Mouse (Mus musculus) intestine, embryonic 16.5 days (tissue): ENCODE results near the gene Rsbn1l. TPM values are rescaled to one million over a fixed set of nuclear protein-coding genes. Genes with fewer than 3 reads are reported as not detected.
A peak's percentile ranks its signal among the peaks of the same experiment; 100 is the strongest.
"Not testable (repeated sequence)": the region's sequence is repeated elsewhere in the genome, so short reads cannot be mapped to it uniquely, and the experiment has no call there.

Source experiments
- ATAC-seq: fragments of 200-750 bp; cut with Nextera tagmentation; 2 replicates; pipeline ENCODE4 v1.8.0; 2017; ENCODE audit warnings: moderate TSS enrichment, moderate library complexity
- H3K27ac ChIP-seq: fragments of 300-500 bp; sonication (generic); 2 replicates; pipeline ENCODE4 v1.5.1; 2014; ENCODE audit warnings: mild to moderate bottlenecking, low read length
- H3K27me3 ChIP-seq: fragments of 300-500 bp; sonication (generic); replicated peaks from 2 replicates; pipeline ENCODE4 v1.6.1; 2014; ENCODE audit warnings: low read length, control low read depth, mixed read lengths; ENCODE audit not compliant: control insufficient read depth, insufficient read depth
- H3K36me3 ChIP-seq: fragments of 300-500 bp; sonication (generic); 2 replicates; pipeline ENCODE4 v1.6.1; 2014; ENCODE audit warnings: low read length, control low read depth; ENCODE audit not compliant: control insufficient read depth, insufficient read depth
- H3K4me1 ChIP-seq: fragments of 300-500 bp; sonication (generic); 2 replicates; pipeline ENCODE4 v1.6.1; 2014; ENCODE audit warnings: low read length, control low read depth, mixed read lengths; ENCODE audit not compliant: control insufficient read depth, insufficient read depth
- H3K4me2 ChIP-seq: fragments of 300-500 bp; sonication (generic); 2 replicates; pipeline ENCODE4 v1.6.1; 2014; ENCODE audit warnings: low read depth, low read length, control low read depth
- H3K4me3 ChIP-seq: fragments of 300-500 bp; sonication (generic); 2 replicates; pipeline ENCODE4 v1.5.1; 2014; ENCODE audit warnings: mild to moderate bottlenecking, low read length
- H3K9ac ChIP-seq: fragments of 300-500 bp; sonication (generic); 2 replicates; pipeline ENCODE4 v1.6.1; 2014; ENCODE audit warnings: low read depth, low read length
- H3K9me3 ChIP-seq: fragments of 300-500 bp; sonication (generic); 2 replicates; pipeline ENCODE4 v1.6.1; 2016; ENCODE audit warnings: low read length, control low read depth; ENCODE audit not compliant: control insufficient read depth
- whole genome bisulfite sequencing: fragments of 180-500 bp; shearing (Covaris S2); extraction: QIAGEN DNeasy Blood & Tissue Kit; methylation state at CpG from one replicate; pipeline ENCODE4 v1.1.7; 2014; 5-methylcytosine and 5-hydroxymethylcytosine counted together
- polyA plus RNA-seq: library from polyadenylated mRNA; unstranded; fragments of >200 nt; fragmentation: Nextera tagmentation; extraction: Ambion mirVana; gene quantifications from 2 replicates; pipeline ENCODE4 v1.2.1, GENCODE M21; 2015

The Rsbn1l gene
- polyA plus RNA-seq, 1 experiment from 2014 or later, result 3.0 TPM

- Histone ChIP-seq H3K36me3 (0 out of 2 replicates have a peak, but pooled peaks cover 4% of the 10 kb centered on the region), H3K27ac (peak overlapping the region; percentile 90; the same call in 1 of the 2 replicates), H3K9me3 (no peaks in the 10 kb centered on the region), H3K9ac (peak overlapping the region; percentile 99), H3K4me3 (peak overlapping the region; percentile 97), H3K27me3 (no peaks in the 10 kb centered on the region), H3K4me1 (peaks cover 6% of the 10 kb centered on the region; the same call in 1 of the 2 replicates), H3K4me2 (peak overlapping the region; percentile 58)
- 20% methylated on average over 9 of the region's 9 CpGs for WGBS
- ATAC-seq, result no peak
Measured at GRCm38 (mm10) chr5:20952337-20952925, 3.8 kb downstream of the Rsbn1l start.

GRCm38 (mm10) chr5:20951666-20952281 lies 4.4 kb downstream of the Rsbn1l start:
- 0% methylated on average over 50 of the region's 51 CpGs for WGBS
- H3K27me3 ChIP-seq, result no peaks in the 10 kb centered on the region
- ATAC-seq, result peak; percentile 99

GRCm38 (mm10) chr5:20950855-20951650 lies 5.1 kb downstream of the Rsbn1l start:
- H3K4me3 ChIP-seq, result peak overlapping the region; percentile 97
- peak overlapping the region; percentile 99 for H3K9ac ChIP-seq
- H3K36me3 ChIP-seq, result no peaks in the 10 kb centered on the region
- peak; percentile 75 for ATAC-seq
- H3K4me2 ChIP-seq, result peak overlapping the region; percentile 66
- under 1% methylated on average over 85 of the region's 88 CpGs for WGBS
- H3K9me3 ChIP-seq, result no peaks in the 10 kb centered on the region
- no peaks in the 10 kb centered on the region for H3K27me3 ChIP-seq
- H3K27ac ChIP-seq, result peak overlapping the region; percentile 98
- peaks cover 11% of the 10 kb centered on the region for H3K4me1 ChIP-seq

More at GRCm38 (mm10) chr5:20951666-20952281, 4.4 kb downstream of the Rsbn1l start:
- Histone ChIP-seq H3K9ac (peak overlapping the region; percentile 99), H3K4me3 (peak overlapping the region; percentile 97), H3K27ac (peak overlapping the region; percentile 98), H3K36me3 (0 out of 2 replicates have a peak, but pooled peaks cover under 1% of the 10 kb centered on the region), H3K9me3 (no peaks in the 10 kb centered on the region), H3K4me1 (peaks cover 9% of the 10 kb centered on the region), H3K4me2 (peak overlapping the region; percentile 58)

GRCm38 (mm10) chr5:20950516-20950854 lies 5.7 kb downstream of the Rsbn1l start:
- Histone ChIP-seq H3K27ac (peak overlapping the region; percentile 98; the same call in 1 of the 2 replicates), H3K4me1 (peaks cover 9% of the 10 kb centered on the region), H3K9me3 (no peaks in the 10 kb centered on the region), H3K36me3 (no peaks in the 10 kb centered on the region), H3K4me3 (peak overlapping the region; percentile 97), H3K4me2 (peak overlapping the region; percentile 66), H3K27me3 (no peaks in the 10 kb centered on the region), H3K9ac (peak overlapping the region; percentile 99)
- WGBS, result under 1% methylated on average over 9 of the region's 9 CpGs
- ATAC-seq, result no peak

GRCm38 (mm10) chr5:20950093-20950492 lies 6.1 kb downstream of the Rsbn1l start:
- Histone ChIP-seq H3K4me3 (peak overlapping the region; percentile 97), H3K9me3 (no peaks in the 10 kb centered on the region), H3K4me2 (peak overlapping the region; percentile 66), H3K9ac (peak overlapping the region; percentile 99), H3K27me3 (no peaks in the 10 kb centered on the region), H3K4me1 (peaks cover 11% of the 10 kb centered on the region), H3K27ac (no peak overlapping the region), H3K36me3 (no peaks in the 10 kb centered on the region)
- 9% methylated on average over 5 of the region's 5 CpGs for WGBS
- no peak for ATAC-seq

GRCm38 (mm10) chr5:20946906-20947305 lies 9.3 kb downstream of the Rsbn1l start:
- no peaks in the 10 kb centered on the region for H3K9me3 ChIP-seq
- H3K4me1 ChIP-seq, result peaks cover 8% of the 10 kb centered on the region; the same call in 1 of the 2 replicates
- no peak overlapping the region for H3K9ac ChIP-seq
- no peaks in the 10 kb centered on the region for H3K27me3 ChIP-seq
- ATAC-seq, result no peak; the same call in 1 of the 2 replicates
- no peak overlapping the region for H3K27ac ChIP-seq
- no peaks in the 10 kb centered on the region for H3K36me3 ChIP-seq
- no peak overlapping the region for H3K4me3 ChIP-seq
- 86% methylated on average over 6 of the region's 6 CpGs for WGBS
- H3K4me2 ChIP-seq, result no peak overlapping the region

- WGBS, result 62% methylated on average over 13 of the region's 13 CpGs
- no peak for ATAC-seq
- H3K4me3 ChIP-seq, result no peak overlapping the region
- peaks cover 14% of the 10 kb centered on the region; the same call in 1 of the 2 replicates for H3K4me1 ChIP-seq
- no peak overlapping the region for H3K27ac ChIP-seq
- no peak overlapping the region for H3K4me2 ChIP-seq
- H3K9me3 ChIP-seq, result no peaks in the 10 kb centered on the region
- no peaks in the 10 kb centered on the region for H3K36me3 ChIP-seq
- H3K27me3 ChIP-seq, result no peaks in the 10 kb centered on the region
- H3K9ac ChIP-seq, result no peak overlapping the region
Measured at GRCm38 (mm10) chr5:20944961-20945748, 11.0 kb downstream of the Rsbn1l start.

- H3K36me3 ChIP-seq, H3K4me2 ChIP-seq, H3K4me3 ChIP-seq, H3K9ac ChIP-seq, H3K9me3 ChIP-seq, ATAC-seq, H3K27me3 ChIP-seq, H3K27ac ChIP-seq: not testable (repeated sequence)
- peaks cover 14% of the 10 kb centered on the region; the same call in 1 of the 2 replicates for H3K4me1 ChIP-seq
- WGBS, result 74% methylated on average over 3 of the region's 4 CpGs
Measured at GRCm38 (mm10) chr5:20943791-20944190, 12.4 kb downstream of the Rsbn1l start.
